Mouse (Mus musculus): ENCODE measurements around the gene Snx3.

Snx3 gene

DNA sequence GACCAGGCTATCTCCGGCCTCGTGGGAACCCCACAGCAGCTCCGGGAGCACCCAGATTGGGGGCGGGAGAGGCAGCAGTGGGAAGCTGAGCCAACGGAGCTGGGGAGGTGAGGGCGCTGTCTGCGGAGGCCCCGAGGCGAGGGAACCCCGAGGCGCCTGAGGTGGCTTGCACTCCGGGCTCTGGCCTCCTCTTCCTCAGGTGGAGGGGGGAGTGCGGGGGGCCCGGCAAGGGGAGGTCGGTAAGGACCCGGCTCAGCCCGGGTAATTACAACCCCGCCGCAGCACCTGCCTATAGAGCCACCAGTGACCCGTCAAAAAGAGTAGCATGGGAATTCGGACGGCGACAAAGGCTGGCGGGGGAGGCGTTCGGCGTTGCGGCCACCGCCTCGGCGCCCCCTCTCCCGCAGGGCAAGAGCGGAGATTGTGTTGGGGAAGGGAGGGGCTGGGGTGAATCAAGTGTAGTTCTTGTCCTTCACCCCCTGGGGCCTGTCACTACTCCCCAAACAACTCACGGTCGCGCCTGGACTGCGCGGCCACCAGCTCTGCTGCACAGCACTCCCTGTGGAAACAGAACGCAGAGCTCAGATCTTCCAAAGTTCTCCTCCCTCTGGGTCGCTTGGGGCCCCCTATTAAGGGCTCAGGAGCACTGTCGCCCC lies 77.8 kb downstream of the Snx3 start:
- DNase-seq, result no peak

GRCm38 (mm10) chr10:42580131-42580950 lies 78.5 kb downstream of the Snx3 start:
- DNase-seq, result no peak

DNA sequence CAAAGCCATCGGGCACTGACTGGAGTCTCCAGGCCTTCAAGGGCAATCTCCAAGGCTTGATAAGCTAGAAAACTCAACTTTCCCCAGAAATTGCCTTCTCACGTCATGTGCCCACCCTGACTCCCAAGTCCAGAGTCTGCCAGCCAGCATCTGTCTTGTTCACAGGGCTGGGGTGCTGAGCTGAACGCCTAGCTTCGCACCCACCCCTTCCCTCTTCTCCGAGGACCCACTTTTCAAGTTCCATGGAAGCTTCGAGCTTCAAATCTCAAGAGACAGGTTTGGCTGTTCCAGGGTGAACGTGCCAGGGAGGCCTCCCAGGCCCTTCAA lies 79.1 kb downstream of the Snx3 start:
- no peak for DNase-seq

GRCm38 (mm10) chr10:42581694-42582565 lies 80.1 kb downstream of the Snx3 start:
- DNase-seq, result peak; percentile 26

- DNase-seq, result no peak
Observed at GRCm38 (mm10) chr10:42582566-42583110, 80.8 kb downstream of the Snx3 start.

GRCm38 (mm10) chr10:42583157-42583872 lies 81.5 kb downstream of the Snx3 start, which contains the start of the genes Nr2e1 and Ostm1:
Nr2e1 (minus strand) TSS chr10:42583632.
Ostm1 (plus strand) TSS chr10:42583822.
- DNase-seq, result peak; percentile 68

DNA sequence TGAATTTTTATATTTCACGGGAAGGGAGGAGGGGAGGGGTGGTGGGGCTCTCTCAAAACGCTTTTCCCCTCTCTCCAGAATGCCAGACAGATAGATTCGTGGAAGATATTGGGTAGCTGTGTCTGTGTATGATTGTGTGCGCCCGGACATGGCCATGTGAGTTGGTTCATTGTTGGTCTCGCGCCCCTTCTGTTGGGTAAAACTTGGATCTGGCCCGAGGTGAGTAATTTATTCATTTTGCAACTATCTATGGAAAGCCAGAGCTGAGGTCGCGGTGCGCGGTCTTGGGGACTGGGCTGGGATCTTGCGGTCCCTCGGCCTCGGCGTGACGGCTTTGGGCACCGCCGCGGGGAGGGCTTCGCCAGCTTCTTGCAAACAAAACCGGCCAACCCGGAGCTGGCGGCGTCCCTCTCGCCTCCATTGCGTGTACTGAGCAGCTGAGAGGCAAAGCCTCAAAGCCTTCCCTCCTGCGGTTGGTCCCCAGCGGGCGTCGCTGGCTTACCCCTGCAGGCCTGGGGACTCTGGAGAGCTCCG lies 82.1 kb downstream of the Snx3 start:
- DNase-seq, result peak; percentile 33

DNA sequence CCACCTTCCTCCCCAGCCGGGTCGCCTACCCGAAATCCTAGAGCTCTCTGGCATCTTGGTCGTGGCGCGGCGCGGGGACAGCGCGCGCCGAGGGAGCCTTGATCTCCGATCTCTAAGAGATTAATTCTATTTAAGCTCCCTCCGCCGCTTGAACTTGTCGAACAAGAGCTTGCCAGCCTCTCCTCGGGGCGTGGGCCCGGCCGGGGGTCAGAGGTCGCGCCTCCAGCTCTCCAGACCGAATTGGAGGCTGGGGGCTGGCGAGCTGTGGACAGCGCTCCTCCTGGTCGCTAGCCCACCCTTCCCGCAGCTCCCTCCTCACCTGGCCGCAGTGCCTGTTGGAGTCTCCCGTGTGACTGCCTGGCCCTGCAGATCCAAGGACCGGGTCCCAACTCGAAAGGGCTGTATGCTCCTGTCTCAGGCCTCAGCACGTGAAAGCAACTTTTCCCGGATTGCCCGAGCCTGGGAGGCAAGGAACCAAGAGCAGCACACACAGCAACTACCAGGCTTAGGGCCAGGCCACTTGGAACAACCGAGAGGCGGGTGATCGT lies 82.7 kb downstream of the Snx3 start:
- DNase-seq, result peak; percentile 17

All from right cerebral cortex, postnatal 25 days (tissue).